Mouse (Mus musculus): Measurements from ENCODE around the gene Terf2.

DNA sequence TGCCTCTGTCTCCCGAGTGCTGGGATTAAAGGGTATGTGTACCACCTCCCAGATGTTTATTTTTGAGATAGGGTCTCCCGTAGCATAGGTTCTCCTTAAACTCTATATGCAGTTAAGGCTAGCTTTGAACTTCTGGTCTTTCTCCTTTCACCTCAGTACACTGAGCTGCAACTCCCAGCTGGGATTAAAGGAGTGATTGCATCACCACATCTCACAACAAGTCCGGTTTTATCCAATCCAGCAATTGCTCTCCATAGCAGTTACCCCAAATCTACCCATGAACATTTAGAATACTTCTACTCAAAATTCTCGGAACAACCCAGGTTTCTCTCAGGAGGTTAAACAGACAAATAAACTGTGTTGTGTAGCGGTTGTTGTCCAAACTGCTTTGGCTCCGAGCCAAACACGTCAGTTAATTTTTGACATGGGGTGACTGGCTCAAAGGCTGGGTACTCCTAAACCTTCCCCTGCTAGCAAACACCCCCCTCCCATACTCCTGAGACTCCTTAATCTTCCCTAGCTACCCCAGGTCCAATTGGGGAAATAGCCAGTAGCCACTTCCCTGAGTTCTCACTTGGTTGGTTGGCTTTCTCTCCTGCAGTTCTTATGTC is 25.4 kb upstream of the Terf2 start:
- TF ChIP-seq CTCF (conservative IDR thresholded peaks at IDR 0.05; ENCODE audit: insufficient read depth, insufficient read length, low read depth, low read length) = no peak
- TF ChIP-seq POLR2A (IDR thresholded peaks at IDR 0.05; ENCODE audit: low read depth, low read length) = no peak
